ENCODE assay signal across 14 mouse cellular contexts in genomic region chr8:85405418-85405817, GRCm38 (mm10). TPM values are rescaled to one million over a fixed set of nuclear protein-coding genes. Genes with fewer than 3 reads are reported as not detected.
DNase-seq lines count a peak whose midpoint lies in the region; ATAC-seq and TF ChIP-seq lines count a peak whose summit lies in the region.
"Had no signal": no experiment of that assay in that cellular context is flagged by ENCODE, and none has a peak within 500 bp of the region (broad histone marks: within the 10 kb centered on the region; RNA-seq: fewer than 3 reads in every experiment).

No protein-coding gene starts in this region.

- peaks cover 11% of the 10 kb centered on the region for H3K36me3 ChIP-seq in heart, embryonic 12.5 days
- peaks cover 2% of the 10 kb centered on the region; the same call in 1 of the 2 replicates for H3K36me3 ChIP-seq in lung, embryonic 14.5 days (ENCODE audit: insufficient read depth)
- no peaks in the 10 kb centered on the region; the same call in 1 of the 2 replicates for H3K36me3 ChIP-seq in lung, postnatal 0 days (ENCODE audit: insufficient read depth, low read length)
- H3K36me3 ChIP-seq: intestine, embryonic 15.5 days had no signal

- 23% methylated on average over 3 of the region's 3 CpGs for WGBS in heart, embryonic 12.5 days
- WGBS in lung, embryonic 14.5 days = 41% methylated on average over 3 of the region's 3 CpGs
- 31% methylated on average over 3 of the region's 3 CpGs for WGBS in lung, postnatal 0 days

- no peak for TF ChIP-seq CTCF in lung, embryonic 14.5 days (IDR thresholded peaks at IDR 0.05; ENCODE audit: low read depth)
- no peak for TF ChIP-seq CTCF in lung, postnatal 0 days (IDR thresholded peaks at IDR 0.05)

- no peak for TF ChIP-seq EP300 in lung, postnatal 0 days (IDR thresholded peaks at IDR 0.05)

- no peaks in the 10 kb centered on the region for H3K9me3 ChIP-seq in heart, embryonic 12.5 days (replicated peaks)
- H3K9me3 ChIP-seq in lung, embryonic 14.5 days (ENCODE audit: low read depth, low read length) = no peaks in the 10 kb centered on the region
- H3K9me3 ChIP-seq in lung, postnatal 0 days (ENCODE audit: low read length) = no peaks in the 10 kb centered on the region
- H3K9me3 ChIP-seq: intestine, embryonic 15.5 days had no signal

- H3K4me1 ChIP-seq in heart, embryonic 12.5 days (replicated peaks) = peaks cover 18% of the 10 kb centered on the region
- no peaks in the 10 kb centered on the region for H3K4me1 ChIP-seq in lung, embryonic 14.5 days (ENCODE audit: insufficient read depth)
- no peaks in the 10 kb centered on the region for H3K4me1 ChIP-seq in lung, postnatal 0 days (ENCODE audit: insufficient read depth, low read depth, low read length)
- H3K4me1 ChIP-seq: intestine, embryonic 15.5 days had no signal

- ATAC-seq in heart, embryonic 12.5 days (ENCODE audit: insufficient number of reproducible peaks, low FRiP score) = peak; percentile 78
- ATAC-seq in lung, embryonic 14.5 days (ENCODE audit: insufficient read depth) = no peak
- ATAC-seq in lung, postnatal 0 days = no peak
- ATAC-seq: CD4-positive, CD25-positive, alpha-beta regulatory T cell, adult 4 months; intestine, embryonic 15.5 days had no signal

- H3K27me3 ChIP-seq in heart, embryonic 12.5 days (replicated peaks) = no peaks in the 10 kb centered on the region
- no peaks in the 10 kb centered on the region for H3K27me3 ChIP-seq in lung, embryonic 14.5 days (ENCODE audit: insufficient read depth, low read length)
- no peaks in the 10 kb centered on the region for H3K27me3 ChIP-seq in lung, postnatal 0 days (replicated peaks; ENCODE audit: insufficient read depth, low read length)
- H3K27me3 ChIP-seq: intestine, embryonic 15.5 days had no signal

- H3K4me2 ChIP-seq in heart, embryonic 12.5 days = peak overlapping the region; percentile 31
- no peak overlapping the region for H3K4me2 ChIP-seq in lung, embryonic 14.5 days
- no peak overlapping the region for H3K4me2 ChIP-seq in lung, postnatal 0 days (replicated peaks; ENCODE audit: low read depth, low read length)
- H3K4me2 ChIP-seq: intestine, embryonic 15.5 days had no signal

- H3K27ac ChIP-seq in heart, embryonic 12.5 days (ENCODE audit: poor library complexity, severe bottlenecking) = peak overlapping the region; percentile 72
- no peak overlapping the region for H3K27ac ChIP-seq in lung, embryonic 14.5 days (ENCODE audit: low read depth)
- H3K27ac ChIP-seq in lung, postnatal 0 days (ENCODE audit: low read length) = no peak overlapping the region
- H3K27ac ChIP-seq: intestine, embryonic 15.5 days; kidney, postnatal 0 days had no signal

- no peak for DNase-seq in heart, adult 9 months (ENCODE audit: low spot score in 2 of 2)
- peak; percentile 28 for DNase-seq in lung, embryonic 14.5 days
- DNase-seq in lung, postnatal 0 days (ENCODE audit: low spot score) = no peak
- peak; percentile 73 for DNase-seq in R1 (ENCODE audit: low read depth, low spot score)
- DNase-seq in embryo, embryonic 10 days (ENCODE audit: low spot score) = peak; percentile 57
- DNase-seq in layer of hippocampus, adult 9-11 months = no peak
- DNase-seq: cerebellum, adult 2 months; right cerebral cortex, adult 18-20 months; spleen, adult 18-20 months had no signal

- H3K4me3 ChIP-seq in heart, embryonic 12.5 days = no peak overlapping the region
- H3K4me3 ChIP-seq in lung, embryonic 14.5 days (ENCODE audit: low read depth, low read length) = no peak overlapping the region
- no peak overlapping the region for H3K4me3 ChIP-seq in lung, postnatal 0 days (ENCODE audit: low read depth, low read length)
- H3K4me3 ChIP-seq: erythroblast, embryonic 14.5 days; intestine, embryonic 15.5 days had no signal

- no peak overlapping the region for H3K9ac ChIP-seq in heart, embryonic 12.5 days
- H3K9ac ChIP-seq in lung, embryonic 14.5 days = no peak overlapping the region
- no peak overlapping the region for H3K9ac ChIP-seq in lung, postnatal 0 days (replicated peaks; ENCODE audit: low read depth)
- H3K9ac ChIP-seq: intestine, embryonic 15.5 days had no signal

RNA-seq across cellular contexts. Expression of gene Mylk3, which starts 19.3 kb away (rescaled TPM):
- 211 and 224 TPM in 2 replicates for polyA plus RNA-seq in heart, embryonic 12.5 days (2016; fragmentation: Nextera tagmentation; extraction: Ambion mirVana)
- polyA plus RNA-seq in lung, embryonic 14.5 days (2014; fragmentation: Nextera tagmentation; extraction: Ambion mirVana) = 0.82 and 2.8 TPM in 2 replicates
- 2.6 and 4.7 TPM in 2 replicates for polyA plus RNA-seq in lung, postnatal 0 days (2015; fragmentation: Nextera tagmentation; extraction: Ambion mirVana)
- polyA plus RNA-seq: CD4-positive, CD25-positive, alpha-beta regulatory T cell, adult 4 months had no signal

RNA-seq across cellular contexts. Expression of gene 4921524J17Rik, which starts 27.2 kb away (rescaled TPM):
- 69.5 and 73.4 TPM in 2 replicates for polyA plus RNA-seq in heart, embryonic 12.5 days (2016; fragmentation: Nextera tagmentation; extraction: Ambion mirVana)
- 35.0 and 40.0 TPM in 2 replicates for polyA plus RNA-seq in lung, embryonic 14.5 days (2014; fragmentation: Nextera tagmentation; extraction: Ambion mirVana)
- polyA plus RNA-seq in lung, postnatal 0 days (2015; fragmentation: Nextera tagmentation; extraction: Ambion mirVana) = 41.9 and 42.4 TPM in 2 replicates

Comparison
In these comparisons a context has a peak if more than half of its experiments do, and no peak if none do; other contexts are left out.
1. DNase-seq: peak in lung, embryonic 14.5 days (single experiment), R1 (single experiment) and embryo, embryonic 10 days (single experiment); none in heart, adult 9 months (0 of 2), lung, postnatal 0 days (single experiment) and layer of hippocampus, adult 9-11 months (single experiment).
2. RNA of gene Mylk3, which starts 19.3 kb away (polyA plus RNA-seq): 211 to 224 TPM in heart, embryonic 12.5 days; 2.6 to 4.7 TPM in lung, postnatal 0 days and 0.82 to 2.8 TPM in lung, embryonic 14.5 days; every median in the first group is over 10 times any median in the second.